Mouse (Mus musculus): Measurements from ENCODE around the gene 2510009E07Rik.

- TF ChIP-seq POLR2A (IDR thresholded peaks at IDR 0.05; ENCODE audit: insufficient read depth, low read depth, low read length) (no peak), CTCF (IDR thresholded peaks at IDR 0.05; ENCODE audit: insufficient read depth, low read depth, low read length) (no peak)
Observed at GRCm38 (mm10) chr16:21604354-21604753, 90.1 kb downstream of the 2510009E07Rik start.
